Mouse (Mus musculus): ENCODE results near the gene Tmem198b.

Tmem198b gene

GRCm38 (mm10) chr10:128801981-128802495, 2.1 kb downstream of the Tmem198b start:
- in situ Hi-C loops (cut with MboI, MseI): no loop called here

- in situ Hi-C loops (cut with MboI, MseI): no loop called here
Measured at GRCm38 (mm10) chr10:128798676-128799075, 5.5 kb downstream of the Tmem198b start.

- in situ Hi-C loops (cut with MboI, MseI): no loop called here
Measured at GRCm38 (mm10) chr10:128795581-128795980, 8.6 kb downstream of the Tmem198b start.

GRCm38 (mm10) chr10:128794391-128794790, 9.8 kb downstream of the Tmem198b start:
- in situ Hi-C loops (cut with MboI, MseI): no loop called here

- in situ Hi-C loops (cut with MboI, MseI): no loop called here
Measured at GRCm38 (mm10) chr10:128793258-128793657, 10.9 kb downstream of the Tmem198b start.

- in situ Hi-C loops (cut with MboI, MseI): no loop called here
Measured at GRCm38 (mm10) chr10:128792041-128792440, 12.1 kb downstream of the Tmem198b start.

GRCm38 (mm10) chr10:128790398-128791124, 13.6 kb downstream of the Tmem198b start, which contains the start of gene Mmp19:
Mmp19 (plus strand) TSS chr10:128790910.
- in situ Hi-C loops (cut with MboI, MseI): no loop called here

GRCm38 (mm10) chr10:128780200-128780599, 24.0 kb downstream of the Tmem198b start:
- in situ Hi-C loops (cut with MboI, MseI): loop anchor here in 1 of 2 experiments (10.0 kb wide), 1 partner anchor 875 kb away; the partner anchor contains the start of gene Olfr800

- in situ Hi-C loops (cut with MboI, MseI): no loop called here
Measured at GRCm38 (mm10) chr10:128779011-128779795, 25.0 kb downstream of the Tmem198b start.

- in situ Hi-C loops (cut with MboI, MseI): no loop called here
Measured at GRCm38 (mm10) chr10:128778441-128778840, 25.7 kb downstream of the Tmem198b start.

- in situ Hi-C loops (cut with MboI, MseI): no loop called here
Measured at GRCm38 (mm10) chr10:128773685-128774084, 30.5 kb downstream of the Tmem198b start.

GRCm38 (mm10) chr10:128772895-128773294, 31.3 kb downstream of the Tmem198b start:
- in situ Hi-C loops (cut with MboI, MseI): no loop called here

Measured in T-helper 17 cell (primary cell).